Mouse (Mus musculus): Measurements from ENCODE around the gene Trim24.
"Not testable (repeated sequence)": the region's sequence is repeated elsewhere in the genome, so short reads cannot be mapped to it uniquely, and the experiment has no call there.

Trim24 gene

DNA sequence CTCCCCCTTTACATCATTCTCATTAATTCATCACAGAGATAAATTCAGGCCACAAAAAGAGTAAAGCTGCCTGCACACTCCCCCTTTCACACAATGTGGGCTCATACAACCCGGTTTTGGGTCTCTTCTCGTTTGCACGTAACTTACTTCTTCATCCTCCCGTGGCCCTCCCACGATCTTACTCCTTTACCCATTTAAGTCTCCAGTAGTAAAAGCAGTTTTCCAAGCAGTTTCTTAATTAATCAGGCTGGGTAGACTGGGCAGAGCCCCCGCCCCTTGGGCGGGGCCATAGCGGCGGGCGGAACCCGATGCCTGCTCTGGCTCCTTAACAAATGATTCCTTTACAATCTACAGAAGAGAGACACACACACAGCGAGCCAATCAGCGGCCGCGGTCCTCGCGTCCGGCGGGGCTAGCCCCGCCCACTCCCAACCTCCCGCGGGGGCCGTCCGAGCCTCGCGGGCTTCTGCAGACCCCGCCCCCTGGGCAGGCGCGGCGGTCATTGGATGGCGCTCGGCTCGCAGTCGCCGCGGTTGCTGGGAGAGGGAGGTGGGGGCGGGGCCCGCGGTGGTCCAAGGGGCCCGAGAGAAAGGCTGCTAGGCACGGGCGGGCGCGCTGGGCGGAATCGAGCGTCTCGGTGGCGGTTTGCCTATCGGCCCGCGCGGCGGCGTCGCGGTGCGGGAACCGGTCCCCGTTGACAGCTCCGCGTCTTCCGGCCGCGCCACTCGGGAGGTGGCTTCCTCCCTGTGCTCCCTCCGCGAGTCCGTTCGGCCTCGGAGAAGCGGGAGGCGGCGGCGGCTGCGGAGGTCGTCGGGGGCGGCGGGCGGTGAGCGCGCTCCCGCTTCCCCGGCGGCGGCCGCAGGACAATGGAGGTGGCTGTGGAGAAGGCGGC is at the start of gene Trim24:
Gene Trim24 (plus strand): TSS at position 567 of the 892 bp plus-strand sequence.
- in situ Hi-C loops (cut with MboI): no loop called here

DNA sequence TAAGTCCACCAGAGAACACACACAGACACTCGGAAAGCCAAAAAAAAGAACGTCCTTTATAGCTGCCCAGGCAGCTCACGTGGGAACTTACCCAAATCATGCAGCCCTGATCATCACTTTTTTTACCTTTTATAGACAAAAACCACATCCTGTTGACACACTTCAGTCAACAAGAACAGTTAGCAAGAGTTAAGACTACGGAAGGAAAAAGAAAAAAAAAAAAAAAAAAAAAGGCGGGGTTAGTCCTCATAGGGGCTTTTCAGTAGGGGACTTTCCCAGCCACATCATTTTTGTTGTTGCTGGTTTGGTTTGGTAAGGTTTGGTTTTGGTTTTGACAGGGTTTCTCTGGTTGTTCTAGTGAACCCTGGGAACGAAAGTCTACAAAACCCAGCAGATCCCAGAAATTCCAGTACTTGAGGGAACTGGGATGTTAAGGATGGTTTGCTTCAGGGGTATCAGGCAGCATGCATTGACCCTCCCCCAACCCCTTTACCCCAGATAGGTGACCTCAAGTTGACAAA is 49.0 kb upstream of the Trim24 start:
- in situ Hi-C loops (cut with MboI): no loop called here

DNA sequence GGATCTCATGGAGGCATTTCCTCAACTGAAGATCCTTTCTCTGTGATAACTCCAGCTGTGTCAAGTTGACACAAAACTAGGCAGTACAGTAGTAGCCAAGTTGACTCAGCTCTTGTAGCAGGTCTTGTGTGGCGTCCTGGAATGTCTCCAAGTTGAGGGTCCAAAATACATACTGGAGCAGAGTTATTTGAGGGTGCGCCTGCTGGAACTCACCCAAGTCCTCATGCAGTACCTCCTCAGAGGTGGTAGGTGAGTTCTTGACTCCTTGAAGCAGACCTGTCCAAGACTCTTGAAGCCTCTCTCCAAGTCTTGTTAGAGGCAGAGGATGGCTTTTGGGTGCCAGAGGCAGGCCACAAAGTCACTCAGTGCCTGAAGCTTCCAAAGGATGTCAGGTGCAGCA is 48.2 kb upstream of the Trim24 start:
- in situ Hi-C loops (cut with MboI): no loop called here

DNA sequence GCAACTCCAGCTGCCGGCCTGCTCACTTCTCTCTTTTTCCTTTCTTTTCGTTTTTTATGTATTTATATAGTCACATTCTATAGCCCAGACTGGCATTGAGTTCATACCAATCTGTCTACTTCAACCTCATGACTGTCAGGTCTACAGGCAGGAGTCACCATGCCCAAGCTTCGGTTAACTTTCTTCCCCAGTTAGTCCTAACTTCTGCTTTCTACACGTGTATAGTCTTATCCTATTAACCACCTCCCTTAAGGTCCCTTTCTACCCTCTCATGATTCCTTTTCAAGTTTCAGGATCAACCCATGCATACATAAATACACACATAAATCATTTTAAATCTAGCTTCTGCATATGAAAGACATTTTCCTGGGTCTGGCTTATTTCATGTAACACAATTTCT is 46.9 kb upstream of the Trim24 start:
- in situ Hi-C loops (cut with MboI): no loop called here

DNA sequence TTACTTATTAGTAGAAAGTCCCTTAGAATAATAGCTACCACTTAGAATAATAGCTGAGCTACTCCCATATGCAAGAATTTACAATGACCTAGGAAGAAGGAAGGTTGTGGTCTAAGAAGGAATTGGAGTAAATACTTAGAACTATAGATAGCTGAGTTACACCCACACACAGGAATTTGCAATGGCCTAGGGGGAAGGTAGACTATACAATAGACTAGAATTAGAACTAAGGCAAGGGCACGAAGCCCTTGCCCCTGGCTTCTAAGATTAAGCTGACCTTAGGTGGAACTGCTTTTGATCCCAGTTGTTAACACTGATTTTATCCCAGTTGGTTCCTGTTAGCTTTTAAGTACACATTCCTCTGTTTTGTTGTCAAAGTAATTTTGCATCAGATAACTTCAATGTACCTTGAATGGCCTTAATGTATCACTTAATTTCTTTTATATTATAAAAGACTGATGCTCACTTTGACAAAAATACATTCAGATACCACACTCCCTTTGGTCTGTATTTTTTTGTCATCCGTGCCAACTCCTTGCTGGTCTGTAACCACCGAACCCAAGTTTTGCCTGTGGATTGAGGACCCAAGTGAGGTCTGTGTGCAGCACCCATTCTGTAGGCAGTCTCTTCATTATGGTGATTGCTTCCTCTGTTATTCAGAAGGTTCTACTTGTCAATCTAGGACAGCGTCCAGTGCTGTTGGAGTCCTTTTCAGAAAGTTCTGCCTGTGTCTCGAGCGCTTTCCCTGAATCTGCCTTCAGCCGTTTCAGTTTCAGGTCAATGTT is 45.1 kb upstream of the Trim24 start:
- in situ Hi-C loops (cut with MboI): not testable (repeated sequence)

DNA sequence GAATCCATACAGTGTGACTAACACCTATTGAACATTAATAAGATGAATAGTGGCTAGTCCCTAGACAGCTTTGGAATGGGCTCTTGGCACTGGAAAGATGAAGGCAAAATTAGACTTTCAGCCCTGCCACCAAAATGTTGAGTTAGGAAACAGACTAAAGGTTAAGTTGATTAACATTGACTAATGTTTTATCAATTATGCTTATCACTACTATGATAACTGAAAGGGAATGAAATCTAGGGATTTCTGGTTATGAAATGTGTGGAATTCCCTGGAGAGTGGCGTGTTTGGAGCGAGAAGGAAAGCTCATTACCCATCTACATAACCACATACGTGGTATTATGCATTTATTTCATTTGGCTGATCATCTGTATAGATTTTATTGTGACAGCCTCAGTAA is 41.7 kb upstream of the Trim24 start:
- in situ Hi-C loops (cut with MboI): no loop called here

DNA sequence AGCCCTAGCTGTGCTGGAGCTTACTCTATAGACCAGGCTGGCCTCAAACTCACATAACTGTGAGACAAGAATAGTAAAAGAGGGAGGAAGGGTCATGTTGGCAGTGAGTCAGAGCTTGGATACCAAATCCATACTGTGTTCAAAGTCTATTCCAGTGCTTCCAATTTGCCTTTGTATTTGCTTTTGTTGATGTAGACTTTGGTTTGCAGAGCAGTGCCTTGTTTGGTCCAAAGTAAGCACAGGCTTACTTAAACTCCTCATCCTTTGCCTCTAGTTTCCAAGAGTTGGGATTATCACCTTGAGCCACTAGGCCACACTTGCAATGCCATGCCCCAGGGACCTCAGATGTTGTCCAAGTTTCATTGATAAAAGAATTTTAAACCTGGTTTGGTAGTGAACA is 41.0 kb upstream of the Trim24 start:
- in situ Hi-C loops (cut with MboI): no loop called here

DNA sequence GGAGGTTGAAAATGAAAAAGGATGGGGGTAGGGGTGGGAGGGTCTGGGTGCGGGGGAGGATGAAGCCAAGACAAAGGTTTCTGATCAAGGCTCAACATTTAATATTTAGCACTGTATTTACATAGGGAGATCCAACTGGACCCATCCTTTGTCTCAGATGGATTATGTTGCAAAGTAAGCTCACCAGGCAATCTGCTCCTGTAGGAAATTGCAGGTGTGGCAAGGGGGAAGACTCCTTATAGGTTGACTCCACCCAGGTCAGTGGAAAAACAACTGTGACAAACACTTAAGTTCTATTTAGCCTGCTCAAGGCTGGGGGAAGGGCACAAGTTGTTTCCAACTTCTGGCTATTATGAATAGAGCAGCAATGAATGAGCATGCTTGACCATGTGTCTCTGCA is 36.9 kb upstream of the Trim24 start:
- in situ Hi-C loops (cut with MboI): no loop called here

DNA sequence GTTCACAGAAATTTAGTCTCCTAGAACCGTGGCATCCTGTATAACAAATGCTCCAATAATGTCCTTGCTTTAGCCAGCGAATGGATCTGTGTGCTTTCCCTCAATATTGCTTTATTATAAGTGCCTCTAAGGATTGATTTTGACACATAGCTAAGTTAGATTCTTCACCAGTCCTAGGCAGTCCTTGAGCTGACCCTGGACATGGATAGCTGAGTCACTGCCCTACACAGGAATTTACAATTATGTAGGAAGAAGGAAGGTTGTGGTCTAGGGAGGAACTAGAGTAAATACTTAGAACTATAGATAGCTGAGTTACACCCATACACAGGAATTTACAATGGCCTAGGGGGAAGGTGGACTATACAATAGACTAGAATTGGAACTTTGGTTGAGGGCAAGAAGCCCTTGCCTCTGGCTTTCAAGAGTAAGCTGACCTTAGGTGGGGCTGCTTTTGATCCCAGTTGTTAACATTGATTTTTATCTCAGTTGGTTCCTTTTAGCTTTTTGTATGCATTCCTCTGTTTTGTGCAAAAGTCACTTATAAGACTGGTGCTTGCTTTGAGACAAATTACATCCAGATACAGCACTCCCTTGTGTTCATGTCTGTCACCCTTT is 33.6 kb upstream of the Trim24 start:
- in situ Hi-C loops (cut with MboI): not testable (repeated sequence)

DNA sequence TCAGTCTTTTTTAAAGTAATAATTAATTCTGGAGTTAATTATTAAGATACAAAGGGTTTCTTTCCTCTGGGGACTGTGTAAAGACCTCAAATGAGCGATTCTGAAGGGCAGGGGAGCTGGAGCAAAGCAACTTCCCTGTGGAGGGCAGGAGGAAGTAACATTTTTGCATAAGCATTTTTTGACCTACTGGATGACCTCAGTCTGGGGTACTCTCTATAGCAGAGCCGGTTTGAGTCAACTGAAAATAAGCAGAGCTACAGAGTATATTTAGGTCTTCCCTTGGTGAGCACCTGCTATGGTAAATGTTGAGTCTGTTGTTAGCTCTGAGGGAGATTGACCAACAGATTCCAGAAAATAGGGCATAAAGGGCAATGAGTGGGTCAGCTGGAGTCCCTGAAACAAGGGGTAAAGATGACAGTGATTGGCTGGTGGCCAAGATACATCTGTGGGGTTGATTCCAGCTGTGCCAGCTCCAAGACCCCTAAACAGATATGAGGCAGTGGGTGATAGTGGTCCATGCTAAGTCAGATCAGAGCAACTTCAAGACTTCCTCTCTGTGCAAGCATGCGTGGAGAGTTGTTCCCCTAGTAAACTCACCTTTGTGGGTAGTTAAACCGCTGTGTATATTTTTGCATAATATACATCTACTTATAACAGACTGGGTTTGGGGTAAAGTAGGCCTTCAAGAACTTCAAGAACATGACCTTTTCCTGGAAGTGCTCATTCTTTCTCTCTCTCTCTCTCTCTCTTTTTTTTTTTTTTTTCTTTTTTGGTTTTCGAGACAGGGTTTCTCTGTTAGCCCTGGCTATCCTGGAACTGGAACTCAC is 27.6 kb upstream of the Trim24 start:
- in situ Hi-C loops (cut with MboI): no loop called here

DNA sequence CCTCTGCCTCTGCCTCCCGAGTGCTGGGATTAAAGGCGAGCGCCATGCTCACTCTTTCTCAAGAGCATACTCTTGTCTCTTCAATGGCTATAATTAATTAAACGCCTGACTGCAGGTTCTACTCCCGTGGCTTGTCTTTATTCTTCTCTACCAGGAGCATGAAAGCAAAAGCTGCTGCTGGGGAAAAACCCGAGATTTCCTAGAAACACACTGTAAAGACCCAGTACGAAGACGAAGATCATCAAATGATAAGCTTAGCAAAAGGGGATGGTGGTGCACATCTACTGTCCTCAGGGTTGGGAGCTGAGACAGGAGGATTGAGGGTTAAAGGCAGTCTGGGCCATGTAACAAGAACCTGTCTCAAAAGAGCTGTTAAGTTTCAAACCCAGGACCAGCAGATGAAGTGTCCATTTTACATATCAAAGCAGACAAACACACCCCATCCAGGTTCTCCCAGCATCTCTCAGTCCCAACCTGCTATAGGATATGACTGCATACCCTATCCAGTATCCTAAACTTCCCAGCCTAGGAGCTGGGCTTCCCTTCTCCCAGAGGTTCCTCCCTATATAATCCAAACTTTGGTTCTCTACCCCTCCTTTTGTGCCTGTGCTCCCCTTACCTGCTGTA is 26.9 kb upstream of the Trim24 start:
- in situ Hi-C loops (cut with MboI): no loop called here

DNA sequence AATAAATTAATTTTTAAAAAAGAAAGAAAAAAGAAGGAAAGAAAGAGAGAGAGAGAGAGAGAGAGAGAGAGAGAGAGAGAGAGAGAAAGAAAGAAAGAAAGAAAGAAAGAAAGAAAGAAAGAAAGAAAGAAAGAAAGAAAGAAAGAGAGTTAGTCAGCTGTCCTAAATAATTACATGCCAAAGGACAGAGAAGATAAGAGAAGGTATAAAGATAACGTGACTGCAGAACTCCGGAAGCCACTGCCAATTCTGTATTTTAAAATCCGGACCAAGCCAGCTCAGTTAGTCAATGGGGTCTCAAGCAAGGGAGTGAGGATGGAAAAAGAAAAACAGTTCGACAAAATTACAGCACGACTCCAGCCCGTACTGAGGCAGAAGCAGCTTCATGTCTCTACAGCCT is 25.7 kb upstream of the Trim24 start:
- in situ Hi-C loops (cut with MboI): not testable (repeated sequence)

DNA sequence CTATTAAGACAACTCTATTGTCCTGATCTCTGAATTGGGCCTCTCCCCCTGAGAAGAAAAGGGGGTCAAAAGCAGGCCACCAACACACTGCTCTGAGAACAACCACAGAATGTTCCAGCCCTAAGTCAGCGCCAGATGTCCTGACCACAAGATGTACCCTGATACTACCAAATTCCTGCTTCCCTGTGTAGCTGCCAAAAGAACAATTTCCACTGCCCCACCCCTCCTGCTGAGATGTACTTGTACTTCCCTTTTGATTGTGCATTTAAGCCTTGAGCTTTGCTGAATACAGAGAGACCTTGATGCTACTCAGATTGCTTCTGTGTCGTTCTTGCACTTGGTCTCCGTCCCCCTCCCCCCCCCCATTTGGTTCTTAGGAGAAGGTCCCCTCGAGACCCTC is 23.1 kb upstream of the Trim24 start:
- in situ Hi-C loops (cut with MboI): not testable (repeated sequence)

DNA sequence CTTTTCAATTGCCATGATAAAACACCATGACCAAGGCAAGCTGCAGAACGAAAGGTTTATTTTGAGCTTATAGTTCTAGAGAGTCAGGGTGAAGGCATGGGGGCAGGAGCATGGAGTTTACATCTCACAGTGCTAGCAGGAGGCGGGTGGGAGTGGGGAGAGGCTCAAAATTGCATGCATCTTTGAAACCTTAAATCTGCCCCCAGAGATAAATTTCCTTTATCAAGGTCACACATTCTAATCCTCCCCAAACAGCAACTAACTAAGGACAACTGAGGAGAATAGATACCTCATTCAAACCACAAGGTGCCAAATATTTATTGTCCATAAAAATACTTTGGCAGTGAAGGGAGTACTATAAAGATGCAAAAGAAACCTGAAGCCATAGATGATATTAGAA is 19.3 kb upstream of the Trim24 start:
- in situ Hi-C loops (cut with MboI): no loop called here

DNA sequence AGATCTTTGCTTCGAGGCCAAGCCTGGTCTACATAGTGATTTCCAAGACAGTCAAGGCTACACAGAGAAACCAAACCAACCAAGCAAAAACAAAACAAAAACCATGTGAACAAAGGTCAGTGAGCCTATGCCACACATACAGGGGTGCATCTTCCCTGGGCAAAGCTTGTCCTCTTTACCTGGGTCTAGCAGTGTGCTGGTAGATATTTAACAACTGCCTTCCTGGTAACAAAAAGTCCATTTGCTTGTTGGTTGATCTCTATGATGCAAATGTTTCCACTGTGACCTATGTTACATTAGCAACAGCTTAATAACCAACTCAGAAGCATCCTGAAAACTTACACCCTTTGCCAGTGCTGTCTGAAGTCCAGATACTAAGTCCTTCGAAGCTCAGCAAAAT is 17.3 kb upstream of the Trim24 start:
- in situ Hi-C loops (cut with MboI): no loop called here

DNA sequence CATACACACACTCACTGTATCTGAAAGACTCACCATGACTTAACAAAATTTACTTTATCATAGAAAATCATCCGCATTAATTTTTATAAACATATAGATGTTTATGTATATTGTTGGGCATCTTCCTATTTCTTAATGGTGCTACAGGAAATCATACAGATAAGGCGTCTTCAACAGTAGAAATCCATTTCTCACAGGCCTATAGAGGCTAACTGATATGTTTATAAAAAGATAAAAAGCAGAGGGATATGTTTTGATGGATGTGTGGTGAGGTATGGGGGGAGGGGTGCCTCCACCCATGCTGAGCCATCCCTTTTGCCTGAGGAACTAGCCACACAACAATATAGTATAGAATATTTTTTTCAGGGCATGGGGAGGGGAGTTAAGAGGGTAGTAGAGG is 15.2 kb upstream of the Trim24 start:
- in situ Hi-C loops (cut with MboI): no loop called here

DNA sequence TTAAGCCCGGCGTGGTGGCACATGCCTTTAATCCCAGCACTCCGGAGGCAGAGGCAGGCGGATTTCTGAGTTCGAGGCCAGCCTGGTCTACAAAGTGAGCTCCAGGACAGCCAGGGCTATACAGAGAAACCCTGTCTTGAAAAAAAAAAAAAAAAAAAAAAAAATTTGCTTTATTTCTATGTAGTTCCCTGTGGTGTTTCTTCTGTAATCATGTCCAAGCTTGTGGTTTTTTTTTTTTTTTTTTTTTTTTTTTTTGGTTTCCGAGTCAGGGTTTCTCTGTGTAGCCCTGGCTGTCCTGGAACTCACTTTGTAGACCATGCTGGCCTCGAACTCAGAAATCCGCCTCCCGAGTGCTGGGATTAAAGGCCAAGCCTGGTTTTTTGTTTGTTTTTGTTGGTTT is 14.3 kb upstream of the Trim24 start:
- in situ Hi-C loops (cut with MboI): not testable (repeated sequence)

DNA sequence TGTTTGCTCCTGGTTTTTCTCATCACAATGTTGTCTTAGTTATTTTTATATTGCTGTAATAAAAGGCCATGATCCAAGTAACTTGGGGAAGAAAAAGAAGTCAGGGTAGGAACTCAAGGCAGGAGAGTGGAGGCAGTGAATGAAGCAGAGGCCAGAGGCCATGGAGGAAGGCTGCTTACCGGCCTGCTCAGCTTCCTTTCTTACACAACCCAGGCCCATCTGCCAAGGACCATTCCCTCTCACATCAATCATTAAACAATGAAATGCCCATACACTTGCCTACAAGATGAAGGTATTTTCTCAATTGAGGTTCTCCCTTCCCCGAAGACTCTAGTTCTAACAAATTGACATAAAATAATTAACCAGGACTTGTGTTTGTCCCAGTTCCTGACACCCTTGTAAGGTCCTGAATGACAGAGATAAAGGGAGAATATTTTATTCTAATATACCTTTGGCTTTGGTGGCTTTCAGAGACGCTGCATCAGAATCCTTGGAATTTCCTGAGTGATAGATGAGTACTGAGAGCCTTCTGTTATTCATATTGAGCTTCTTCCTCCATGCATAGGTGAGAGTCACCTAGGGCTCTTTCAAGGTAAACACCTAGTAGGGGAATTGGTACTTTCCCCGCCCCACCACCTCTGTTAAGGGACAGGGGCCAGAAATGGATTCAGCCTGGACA is 13.3 kb upstream of the Trim24 start:
- in situ Hi-C loops (cut with MboI): no loop called here

DNA sequence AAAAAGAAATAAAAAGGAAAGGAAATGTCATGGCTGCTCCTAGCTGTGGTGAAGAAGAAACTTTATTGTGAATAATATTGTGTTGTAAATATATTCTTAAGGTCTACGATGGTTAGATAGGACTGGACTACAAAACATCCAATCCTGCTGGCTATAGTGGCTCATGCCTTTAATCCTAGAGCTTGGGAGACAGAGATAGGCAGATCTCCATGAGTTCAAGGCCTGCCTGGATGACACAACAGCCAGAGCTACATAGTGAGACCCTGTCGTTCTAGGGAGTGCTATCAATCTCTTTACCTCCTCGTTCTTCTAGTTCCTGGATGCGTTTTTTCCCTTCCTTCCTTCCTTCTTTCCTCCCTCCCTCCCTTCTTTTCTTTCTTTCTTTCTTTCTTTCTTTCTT is 12.5 kb upstream of the Trim24 start:
- in situ Hi-C loops (cut with MboI): no loop called here

DNA sequence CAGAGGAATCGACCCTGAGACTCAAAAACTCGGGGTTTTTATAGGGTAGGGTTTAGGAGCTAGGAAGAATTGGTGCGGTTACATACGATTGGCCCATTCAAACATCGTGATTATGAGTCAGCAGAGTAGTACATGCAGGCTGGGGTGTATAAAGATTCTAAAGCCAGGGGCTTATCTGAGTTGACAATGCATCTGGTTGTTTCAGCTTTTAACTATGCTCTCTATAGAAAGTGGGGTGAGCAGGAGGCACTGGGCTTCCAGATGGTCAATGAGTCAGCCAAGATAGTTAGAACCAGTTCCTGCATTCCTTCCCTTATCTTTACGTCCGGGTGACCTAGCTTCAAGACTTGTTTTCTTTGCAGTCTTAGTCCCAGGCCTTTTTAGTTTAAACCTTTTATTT is 7.7 kb upstream of the Trim24 start:
- in situ Hi-C loops (cut with MboI): no loop called here
